Mouse (Mus musculus) small intestine, adult 2 months (tissue): Measurements from ENCODE around the gene Zfp575.

Source experiments
- CTCF ChIP-seq: fragments of 200-500 bp; IDR thresholded peaks from 2 replicates; pipeline ENCODE4 v1.5.1; 2012; ENCODE audit warnings: low read depth, mild to moderate bottlenecking, control low read depth, inconsistent platforms, low read length, moderate library complexity, mixed read lengths; ENCODE audit not compliant: insufficient replicate concordance, insufficient read length; ENCODE audit errors: extremely low read depth
- POLR2A ChIP-seq: fragments of 200-500 bp; IDR thresholded peaks from 2 replicates; pipeline ENCODE4 v1.6.1; 2012; ENCODE audit warnings: low read depth, mild to moderate bottlenecking, control low read depth, inconsistent platforms, low read length, moderate library complexity

DNA sequence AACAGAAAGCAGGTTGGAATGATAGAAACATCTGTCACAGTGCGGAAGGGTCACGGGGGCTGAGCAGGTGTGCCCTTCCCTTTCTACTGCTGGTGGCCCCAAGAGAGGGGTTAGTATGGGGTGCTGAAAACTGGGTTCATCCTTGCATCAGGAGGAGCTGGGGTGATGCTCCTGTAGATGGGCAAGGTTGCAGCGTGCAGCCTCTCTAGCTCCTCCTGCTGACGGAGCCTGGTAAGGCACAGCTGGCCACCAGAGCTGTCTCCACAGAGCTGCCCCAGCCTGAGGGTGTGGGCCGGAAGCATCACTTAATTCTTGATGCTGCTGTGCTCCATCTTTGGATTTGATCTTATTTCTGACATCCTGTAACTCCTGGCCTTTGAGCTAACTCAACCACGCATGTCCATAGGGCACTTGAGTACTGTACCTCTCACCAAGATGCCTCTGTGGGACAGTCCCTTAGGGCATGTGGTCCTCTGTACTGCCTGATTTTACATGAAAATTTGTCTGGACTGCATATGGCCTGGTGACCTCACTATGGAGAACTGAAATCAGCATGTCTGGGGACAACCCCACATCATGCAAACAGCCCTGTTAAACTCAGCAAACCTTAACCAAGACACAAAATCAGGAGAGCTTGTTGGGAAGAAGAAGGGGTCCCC is 22.7 kb downstream of the Zfp575 start:
- TF ChIP-seq CTCF (peak; percentile 87), POLR2A (no peak)
